Mouse (Mus musculus) heart, postnatal 0 days (tissue): ENCODE measurements around the gene Zbtb8b. TPM values are rescaled to one million over a fixed set of nuclear protein-coding genes. Genes with fewer than 3 reads are reported as not detected.
A peak's percentile ranks its signal among the peaks of the same experiment; 100 is the strongest.

ENCODE experiments used
- ATAC-seq: fragments of 200-750 bp; cut with Nextera tagmentation; 2 replicates; pipeline ENCODE4 v1.8.0; 2017; ENCODE audit warnings: low read depth, moderate number of reproducible peaks, moderate library complexity; ENCODE audit not compliant: insufficient read depth
- DNase-seq: peaks from one replicate; pipeline ENCODE4 v3.0.0-alpha.2; 2016; ENCODE audit warnings: low spot score
- H3K27ac ChIP-seq: fragments of 300-500 bp; sonication (generic); 2 replicates; pipeline ENCODE4 v1.5.1; 2014; ENCODE audit warnings: low read depth, mild to moderate bottlenecking
- H3K27me3 ChIP-seq: fragments of 300-500 bp; sonication (generic); 2 replicates; pipeline ENCODE4 v1.6.1; 2014; ENCODE audit warnings: low read length, mixed read lengths; ENCODE audit not compliant: control insufficient read depth, insufficient read depth
- H3K36me3 ChIP-seq: fragments of 300-500 bp; sonication (generic); replicated peaks from 2 replicates; pipeline ENCODE4 v1.6.1; 2014; ENCODE audit warnings: low read length, mixed read lengths; ENCODE audit not compliant: control insufficient read depth, insufficient read depth
- H3K4me1 ChIP-seq: fragments of 300-500 bp; sonication (generic); 2 replicates; pipeline ENCODE4 v1.6.1; 2014; ENCODE audit warnings: antibody characterized with exemption; ENCODE audit not compliant: control insufficient read depth, insufficient read depth
- H3K4me2 ChIP-seq: fragments of 300-500 bp; sonication (generic); 2 replicates; pipeline ENCODE4 v1.6.1; 2014; ENCODE audit warnings: low read depth, mild to moderate bottlenecking, low read length, moderate library complexity
- H3K4me3 ChIP-seq: fragments of 300-500 bp; sonication (generic); 2 replicates; pipeline ENCODE4 v1.5.1; 2014; ENCODE audit warnings: low read depth, low read length
- H3K9ac ChIP-seq: fragments of 300-500 bp; sonication (generic); replicated peaks from 2 replicates; pipeline ENCODE4 v1.6.1; 2014; ENCODE audit warnings: low read depth, low read length, mixed read lengths
- H3K9me3 ChIP-seq: fragments of 300-500 bp; sonication (generic); replicated peaks from 2 replicates; pipeline ENCODE4 v1.6.1; 2016; ENCODE audit warnings: low read length; ENCODE audit not compliant: control insufficient read depth
- CTCF ChIP-seq: IDR thresholded peaks from 2 replicates; pipeline ENCODE4 v1.5.1; 2016; ENCODE audit warnings: antibody characterized with exemption, control low read depth, low read depth
- EP300 ChIP-seq: IDR thresholded peaks from 2 replicates; pipeline ENCODE4 v1.6.1; 2016; ENCODE audit warnings: antibody characterized with exemption, low read depth
- WGBS: fragments of 180-500 bp; shearing (Covaris S2); extraction: QIAGEN DNeasy Blood & Tissue Kit; methylation state at CpG from one replicate; pipeline ENCODE4 v1.1.7; 2014; 5-methylcytosine and 5-hydroxymethylcytosine counted together
- polyA plus RNA-seq: library from polyadenylated mRNA; unstranded; fragments of >200 nt; fragmentation: Nextera tagmentation; extraction: Ambion mirVana; gene quantifications from 2 replicates; pipeline ENCODE4 v1.2.1, GENCODE M21; 2015
- total RNA-seq: library from RNA; depleted of rRNA; stranded (reverse); fragments of >200 nt; gene quantifications from 2 replicates; pipeline ENCODE4 v1.2.3, GENCODE M21; 2014; ENCODE audit warnings: low replicate concordance

Zbtb8b gene
- total and polyA plus RNA-seq, 2 experiments from 2014 or later, result 1.6 to 1.9 TPM

- H3K27ac ChIP-seq, result peak overlapping the region; percentile 35
- H3K9ac ChIP-seq, result no peak overlapping the region
- no peak for TF ChIP-seq CTCF
- no peak for TF ChIP-seq EP300
- no peaks in the 10 kb centered on the region for H3K4me1 ChIP-seq
- H3K4me2 ChIP-seq, result no peak overlapping the region
- DNase-seq (peak; percentile 51), ATAC-seq (peak; percentile 61)
- 22% methylated on average over 6 of the region's 6 CpGs for WGBS
- H3K27me3 ChIP-seq, result no peaks in the 10 kb centered on the region
- H3K9me3 ChIP-seq, result no peaks in the 10 kb centered on the region
- no peak overlapping the region for H3K4me3 ChIP-seq
- no peaks in the 10 kb centered on the region for H3K36me3 ChIP-seq
These were observed 56.2 kb downstream of the Zbtb8b start for GRCm38 (mm10) chr4:129384440-129384839.

GRCm38 (mm10) chr4:129383586-129383985 is 57.1 kb downstream of the Zbtb8b start:
- no peaks in the 10 kb centered on the region for H3K27me3 ChIP-seq
- H3K4me2 ChIP-seq, result peak overlapping the region; percentile 0; the same call in 1 of the 2 replicates
- H3K36me3 ChIP-seq, result no peaks in the 10 kb centered on the region
- DNase-seq, result no peak
- TF ChIP-seq CTCF (no peak), EP300 (no peak)
- H3K4me1 ChIP-seq, result no peaks in the 10 kb centered on the region
- no peaks in the 10 kb centered on the region for H3K9me3 ChIP-seq
- H3K4me3 ChIP-seq, result no peak overlapping the region
- H3K9ac ChIP-seq, result no peak overlapping the region
- 0 out of 2 replicates have a peak overlapping the region, but pooled peaks have one; percentile 35 for H3K27ac ChIP-seq
- 76% methylated on average over 3 of the region's 3 CpGs for WGBS
- no peak for ATAC-seq

GRCm38 (mm10) chr4:129382488-129382887 is 58.2 kb downstream of the Zbtb8b start:
- H3K4me3 ChIP-seq, result no peak overlapping the region
- 72% methylated on average over 2 of the region's 2 CpGs for WGBS
- ATAC-seq (no peak), DNase-seq (no peak)
- H3K27ac ChIP-seq, result peak overlapping the region; percentile 32; the same call in 1 of the 2 replicates
- H3K9ac ChIP-seq, result no peak overlapping the region
- no peaks in the 10 kb centered on the region for H3K36me3 ChIP-seq
- H3K9me3 ChIP-seq, result no peaks in the 10 kb centered on the region
- H3K27me3 ChIP-seq, result no peaks in the 10 kb centered on the region
- H3K4me2 ChIP-seq, result peak overlapping the region; percentile 5; the same call in 1 of the 2 replicates
- H3K4me1 ChIP-seq, result no peaks in the 10 kb centered on the region
- TF ChIP-seq CTCF (no peak), EP300 (no peak)

GRCm38 (mm10) chr4:129382029-129382428 is 58.6 kb downstream of the Zbtb8b start:
- ATAC-seq (no peak), DNase-seq (no peak)
- TF ChIP-seq CTCF, result no peak
- no peak for TF ChIP-seq EP300
- Histone ChIP-seq H3K9me3 (no peaks in the 10 kb centered on the region), H3K27ac (no peak overlapping the region), H3K9ac (no peak overlapping the region), H3K36me3 (no peaks in the 10 kb centered on the region), H3K4me3 (no peak overlapping the region), H3K27me3 (no peaks in the 10 kb centered on the region), H3K4me1 (no peaks in the 10 kb centered on the region), H3K4me2 (no peak overlapping the region)
- WGBS, result 84% methylated on average over 9 of the region's 9 CpGs

- Histone ChIP-seq H3K4me3 (no peak overlapping the region), H3K9me3 (no peaks in the 10 kb centered on the region), H3K9ac (no peak overlapping the region), H3K4me2 (no peak overlapping the region), H3K4me1 (no peaks in the 10 kb centered on the region), H3K36me3 (no peaks in the 10 kb centered on the region), H3K27ac (no peak overlapping the region), H3K27me3 (no peaks in the 10 kb centered on the region)
- 84% methylated on average over 8 of the region's 8 CpGs for WGBS
- TF ChIP-seq EP300 (no peak), CTCF (no peak)
- DNase-seq (no peak), ATAC-seq (no peak)
These were observed 59.5 kb downstream of the Zbtb8b start for GRCm38 (mm10) chr4:129381148-129381547.

- no peak overlapping the region for H3K4me2 ChIP-seq
- no peak for TF ChIP-seq EP300
- no peak for TF ChIP-seq CTCF
- no peak overlapping the region for H3K4me3 ChIP-seq
- no peaks in the 10 kb centered on the region for H3K27me3 ChIP-seq
- no peak overlapping the region for H3K27ac ChIP-seq
- ATAC-seq, result no peak
- 66% methylated on average over 3 of the region's 3 CpGs for WGBS
- H3K9ac ChIP-seq, result no peak overlapping the region
- no peaks in the 10 kb centered on the region for H3K4me1 ChIP-seq
- no peak for DNase-seq
- H3K36me3 ChIP-seq, result no peaks in the 10 kb centered on the region
- no peaks in the 10 kb centered on the region for H3K9me3 ChIP-seq
These were observed 60.8 kb downstream of the Zbtb8b start for GRCm38 (mm10) chr4:129379805-129380204.
